Mouse (Mus musculus) lung, postnatal 0 days (tissue): ENCODE results near the gene Sec14l5. TPM values are rescaled to one million over a fixed set of nuclear protein-coding genes. Genes with fewer than 3 reads are reported as not detected.

ENCODE experiments used
- ATAC-seq: fragments of 200-750 bp; cut with Nextera tagmentation; 2 replicates; pipeline ENCODE4 v1.8.0; 2017; ENCODE audit warnings: moderate library complexity
- DNase-seq: peaks from one replicate; pipeline ENCODE4 v3.0.0-alpha.2; 2016; ENCODE audit warnings: low spot score
- H3K27ac ChIP-seq: fragments of 300-500 bp; sonication (generic); 2 replicates; pipeline ENCODE4 v1.5.1; 2014; ENCODE audit warnings: antibody characterized with exemption, mild to moderate bottlenecking, low read length, mixed read lengths
- H3K27me3 ChIP-seq: fragments of 300-500 bp; sonication (generic); replicated peaks from 2 replicates; pipeline ENCODE4 v1.6.1; 2014; ENCODE audit warnings: low read length, mixed read lengths; ENCODE audit not compliant: insufficient read depth
- H3K36me3 ChIP-seq: fragments of 300-500 bp; sonication (generic); 2 replicates; pipeline ENCODE4 v1.6.1; 2014; ENCODE audit warnings: low read length, mixed read lengths; ENCODE audit not compliant: insufficient read depth
- H3K4me1 ChIP-seq: fragments of 300-500 bp; sonication (generic); 2 replicates; pipeline ENCODE4 v1.6.1; 2014; ENCODE audit warnings: antibody characterized with exemption, low read depth, low read length, mixed read lengths; ENCODE audit not compliant: insufficient read depth
- H3K4me2 ChIP-seq: fragments of 300-500 bp; sonication (generic); replicated peaks from 2 replicates; pipeline ENCODE4 v1.6.1; 2014; ENCODE audit warnings: low read depth, mild to moderate bottlenecking, low read length, moderate library complexity, mixed read lengths
- H3K4me3 ChIP-seq: fragments of 300-500 bp; sonication (generic); 2 replicates; pipeline ENCODE4 v1.5.1; 2014; ENCODE audit warnings: low read depth, low read length
- H3K9ac ChIP-seq: fragments of 300-500 bp; sonication (generic); replicated peaks from 2 replicates; pipeline ENCODE4 v1.6.1; 2014; ENCODE audit warnings: low read depth, mild to moderate bottlenecking
- H3K9me3 ChIP-seq: fragments of 300-500 bp; sonication (generic); 2 replicates; pipeline ENCODE4 v1.6.1; 2016; ENCODE audit warnings: low read length, mixed read lengths
- CTCF ChIP-seq: IDR thresholded peaks from 2 replicates; pipeline ENCODE4 v1.5.1; 2016; ENCODE audit warnings: antibody characterized with exemption, mild to moderate bottlenecking
- EP300 ChIP-seq: IDR thresholded peaks from 2 replicates; pipeline ENCODE4 v1.6.1; 2016; ENCODE audit warnings: antibody characterized with exemption, mild to moderate bottlenecking, control low read depth
- WGBS: fragments of 180-500 bp; shearing (Covaris S2); extraction: QIAGEN DNeasy Blood & Tissue Kit; methylation state at CpG from one replicate; pipeline ENCODE4 v1.1.7; 2014; 5-methylcytosine and 5-hydroxymethylcytosine counted together
- polyA plus RNA-seq: library from polyadenylated mRNA; unstranded; fragments of >200 nt; fragmentation: Nextera tagmentation; extraction: Ambion mirVana; gene quantifications from 2 replicates; pipeline ENCODE4 v1.2.1, GENCODE M21; 2015

Sec14l5 gene
- polyA plus RNA-seq, 1 experiment from 2014 or later = 0.20 TPM

DNA sequence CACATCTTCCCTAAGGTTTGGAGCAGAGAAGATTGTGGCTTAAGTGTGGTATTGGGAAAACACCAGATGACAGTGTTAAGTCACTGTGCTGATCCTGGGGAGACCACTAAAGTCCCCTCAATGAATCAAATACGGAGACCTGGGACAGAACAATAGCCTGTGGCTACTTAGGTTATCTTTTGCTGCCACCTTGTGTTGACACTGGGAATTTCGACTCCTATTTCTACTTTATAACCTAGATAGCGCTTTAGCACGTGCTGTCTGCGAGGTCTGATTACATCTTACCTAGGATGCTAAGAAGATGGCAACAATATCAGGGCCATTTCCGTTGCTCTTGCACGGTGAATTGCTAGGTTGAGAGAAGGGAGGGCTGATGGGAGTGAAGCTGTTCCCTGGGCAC is 1.3 kb upstream of the Sec14l5 start:
- no peak overlapping the region for H3K4me2 ChIP-seq
- DNase-seq = peak; percentile 82
- 1% methylated on average over 7 of the region's 7 CpGs for WGBS

DNA sequence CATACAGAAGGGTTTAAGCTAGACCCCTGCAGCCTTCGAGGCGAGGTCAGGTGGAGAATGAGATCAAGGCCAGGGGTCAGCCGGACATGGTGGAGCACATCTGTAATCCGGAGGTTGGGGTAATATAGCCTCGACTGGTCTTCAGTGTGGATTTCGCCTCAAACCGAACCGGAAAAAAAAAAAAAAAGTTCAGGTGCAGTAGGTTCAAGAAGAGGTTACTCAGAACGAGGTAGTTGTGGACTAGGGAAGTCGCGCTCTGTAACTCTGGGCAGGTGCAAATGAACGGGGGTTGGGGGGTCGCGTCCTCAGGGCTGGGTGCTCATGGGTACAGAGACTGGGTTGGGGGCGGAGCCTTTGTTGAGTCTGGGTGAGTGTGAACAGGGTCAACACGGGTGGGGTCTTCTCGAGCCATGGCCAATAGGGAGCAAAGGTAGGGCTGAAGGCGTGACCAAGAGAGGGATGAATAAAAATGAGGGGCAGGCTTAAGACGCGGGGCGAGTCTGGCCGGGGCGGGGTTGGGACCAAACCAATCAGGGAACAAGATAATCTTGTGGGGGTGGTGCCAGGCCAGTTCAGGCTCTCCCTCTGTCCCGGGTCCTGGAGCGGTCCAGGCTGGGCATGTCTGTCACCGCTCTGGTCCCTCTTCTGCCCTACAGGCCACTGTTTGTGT is 407 bp upstream of the Sec14l5 start:
- Histone ChIP-seq H3K27me3 (0 out of 2 replicates have a peak, but pooled peaks cover 7% of the 10 kb centered on the region), H3K4me1 (no peaks in the 10 kb centered on the region), H3K36me3 (no peaks in the 10 kb centered on the region), H3K9ac (no peak overlapping the region), H3K4me3 (peak overlapping the region; percentile 21), H3K9me3 (no peaks in the 10 kb centered on the region), H3K27ac (no peak overlapping the region), H3K4me2 (peak overlapping the region; percentile 50)
- peak; percentile 97 for ATAC-seq
- WGBS = 3% methylated on average over 26 of the region's 26 CpGs
- TF ChIP-seq EP300 = no peak
- TF ChIP-seq CTCF = no peak
- peak; percentile 92 for DNase-seq

More for the DNA sequence above, 1.3 kb upstream of the Sec14l5 start:
- H3K4me1 ChIP-seq = no peaks in the 10 kb centered on the region
- no peak overlapping the region for H3K27ac ChIP-seq
- no peak overlapping the region for H3K9ac ChIP-seq
- H3K27me3 ChIP-seq = 0 out of 2 replicates have a peak, but pooled peaks cover 7% of the 10 kb centered on the region
- TF ChIP-seq EP300 (no peak), CTCF (peak; percentile 85)
- no peak overlapping the region for H3K4me3 ChIP-seq
- peak; percentile 46 for ATAC-seq
- no peaks in the 10 kb centered on the region for H3K36me3 ChIP-seq
- H3K9me3 ChIP-seq = no peaks in the 10 kb centered on the region

DNA sequence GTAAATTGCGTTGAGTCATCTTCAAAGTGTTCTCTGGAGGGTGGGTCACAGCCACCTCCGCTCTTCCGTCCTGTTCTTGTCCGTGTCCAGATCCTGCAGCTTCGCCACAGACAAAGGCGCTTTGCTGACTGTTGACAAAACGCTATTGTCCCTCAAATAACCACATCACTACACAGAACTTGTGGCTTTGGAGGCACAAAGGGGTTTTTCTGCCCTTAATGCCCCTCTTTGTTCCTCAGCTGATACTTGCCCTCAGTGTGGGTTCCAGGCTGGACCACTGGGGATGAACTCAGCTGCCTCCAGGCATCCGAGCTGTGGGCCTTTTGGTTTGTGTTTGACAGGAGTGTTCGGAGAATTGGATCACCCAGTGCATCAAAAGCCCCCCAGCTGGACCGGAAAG is 3.6 kb downstream of the Sec14l5 start:
- Histone ChIP-seq H3K27me3 (0 out of 2 replicates have a peak, but pooled peaks cover 7% of the 10 kb centered on the region), H3K9me3 (no peaks in the 10 kb centered on the region), H3K9ac (no peak overlapping the region), H3K4me3 (no peak overlapping the region), H3K27ac (no peak overlapping the region), H3K4me2 (no peak overlapping the region), H3K4me1 (no peaks in the 10 kb centered on the region), H3K36me3 (no peaks in the 10 kb centered on the region)
- no peak for ATAC-seq
- no peak for DNase-seq
- WGBS = 75% methylated on average over 10 of the region's 10 CpGs
- TF ChIP-seq CTCF (no peak), EP300 (no peak)

DNA sequence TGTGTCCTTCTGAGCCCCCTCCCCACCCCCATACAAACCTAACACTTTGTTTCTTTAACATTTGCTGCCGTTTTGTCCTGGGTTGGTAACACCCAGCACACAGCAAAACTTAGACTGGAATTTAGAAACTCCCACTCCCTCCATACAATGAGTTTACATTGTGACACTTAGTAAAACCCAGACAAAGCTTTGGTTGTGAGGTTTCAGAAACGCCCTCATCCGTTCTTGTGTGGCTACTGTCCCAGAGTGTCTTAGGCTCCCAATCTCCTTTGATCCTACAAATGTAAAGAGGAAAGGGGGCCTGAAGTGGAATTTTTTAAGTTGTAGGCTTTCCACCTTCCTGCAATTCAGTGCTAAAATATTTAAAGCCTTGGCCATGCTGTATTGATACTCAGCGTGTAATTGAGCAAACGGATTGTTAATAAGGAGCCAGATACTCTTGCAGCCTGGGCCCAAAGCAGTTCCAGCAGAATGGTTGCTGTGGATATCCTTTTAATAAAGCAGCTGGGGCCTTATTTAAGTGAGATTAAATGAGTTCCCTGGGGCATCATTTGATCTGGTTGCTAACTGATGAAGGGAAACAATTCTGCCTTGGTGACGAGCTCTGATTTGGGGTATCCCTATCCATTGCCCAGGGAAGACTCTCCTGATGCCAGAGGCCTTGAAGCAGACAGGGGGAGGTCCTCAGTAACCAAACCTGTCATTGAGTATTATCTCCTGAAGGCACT is 6.6 kb downstream of the Sec14l5 start:
- DNase-seq (no peak), ATAC-seq (no peak)
- H3K4me3 ChIP-seq = no peak overlapping the region
- H3K9ac ChIP-seq = no peak overlapping the region
- WGBS = 40% methylated on average over 6 of the region's 6 CpGs
- TF ChIP-seq EP300 (no peak), CTCF (no peak)
- H3K9me3 ChIP-seq = no peaks in the 10 kb centered on the region
- no peaks in the 10 kb centered on the region for H3K4me1 ChIP-seq
- no peak overlapping the region for H3K4me2 ChIP-seq
- no peak overlapping the region for H3K27ac ChIP-seq
- H3K27me3 ChIP-seq = 0 out of 2 replicates have a peak, but pooled peaks cover 2% of the 10 kb centered on the region
- H3K36me3 ChIP-seq = no peaks in the 10 kb centered on the region

DNA sequence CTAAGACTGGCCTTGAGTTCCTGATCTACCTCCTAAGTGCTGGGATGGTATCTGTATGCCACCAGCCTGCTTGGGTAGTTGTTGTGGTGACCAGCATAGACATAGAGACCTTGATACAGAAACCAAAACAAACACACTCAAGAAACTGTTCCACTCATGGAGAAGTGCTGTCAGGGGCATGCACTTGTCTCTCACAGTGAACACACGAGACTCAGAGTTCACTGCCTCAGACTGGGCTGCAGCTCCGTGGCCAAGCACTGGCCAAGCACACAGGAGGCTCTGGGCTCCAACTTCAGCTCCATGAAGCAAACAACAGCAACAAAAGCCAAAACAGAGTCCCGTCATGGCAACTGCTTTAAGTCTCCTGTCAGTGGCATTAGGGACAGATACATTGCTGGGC is 8.1 kb downstream of the Sec14l5 start:
- H3K27ac ChIP-seq = no peak overlapping the region
- WGBS = 39% methylated on average over 3 of the region's 3 CpGs

DNA sequence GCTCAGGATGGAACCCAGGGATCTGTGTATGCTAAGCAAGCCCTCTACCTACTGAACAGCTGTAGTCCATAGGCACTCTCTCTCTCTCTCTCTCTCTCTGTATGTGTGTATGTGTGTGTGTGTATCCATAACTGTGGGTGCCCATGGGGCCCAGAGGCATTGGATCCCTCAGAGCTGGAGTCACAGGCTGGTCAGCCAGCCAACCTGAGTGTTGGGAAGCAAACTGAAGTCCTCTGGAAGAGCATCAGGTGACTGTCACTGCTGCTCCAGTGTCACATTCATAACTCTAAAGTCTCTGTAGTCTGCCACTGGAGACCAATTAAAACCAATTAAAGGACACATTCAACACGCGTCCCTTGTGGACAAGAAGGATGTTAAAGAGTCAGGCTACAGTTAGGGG is 9.6 kb downstream of the Sec14l5 start:
- whole genome bisulfite sequencing = 44% methylated on average over 2 of the region's 2 CpGs
- Histone ChIP-seq H3K27ac (no peak overlapping the region), H3K36me3 (no peaks in the 10 kb centered on the region), H3K9ac (no peak overlapping the region), H3K27me3 (no peaks in the 10 kb centered on the region), H3K4me1 (no peaks in the 10 kb centered on the region), H3K4me3 (no peak overlapping the region), H3K9me3 (no peaks in the 10 kb centered on the region), H3K4me2 (no peak overlapping the region)
- DNase-seq = no peak
- no peak for ATAC-seq
- TF ChIP-seq CTCF (no peak), EP300 (no peak)

More for the DNA sequence above, 8.1 kb downstream of the Sec14l5 start:
- ATAC-seq (peak; percentile 54), DNase-seq (no peak)
- Histone ChIP-seq H3K27me3 (no peaks in the 10 kb centered on the region), H3K4me3 (no peak overlapping the region), H3K9ac (no peak overlapping the region), H3K9me3 (no peaks in the 10 kb centered on the region), H3K36me3 (no peaks in the 10 kb centered on the region), H3K4me1 (no peaks in the 10 kb centered on the region), H3K4me2 (no peak overlapping the region)
- TF ChIP-seq EP300 (no peak), CTCF (no peak)
